Mouse (Mus musculus): Measurements from ENCODE around the gene Ccnc.

DNA sequence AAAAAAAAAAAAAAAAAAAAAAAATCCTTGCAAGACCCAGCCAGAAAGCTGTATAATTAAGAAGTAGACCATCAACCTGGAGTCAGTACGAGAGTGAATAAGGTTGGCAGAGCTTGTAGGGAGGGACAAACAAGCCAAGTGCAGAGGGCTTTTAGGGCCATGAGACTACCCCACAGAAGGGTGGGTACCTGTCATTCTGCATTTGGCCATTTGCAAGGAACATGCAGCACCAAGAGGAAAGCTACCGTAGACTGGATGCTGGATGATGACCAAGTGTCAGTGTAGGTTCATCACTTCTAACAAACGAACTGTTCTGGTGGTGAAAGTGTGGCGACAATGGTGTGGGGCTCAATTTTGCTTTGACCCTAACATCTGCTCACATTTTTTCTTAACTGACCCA lies 62.3 kb downstream of the Ccnc start:
- no peak for TF ChIP-seq CTCF (IDR thresholded peaks at IDR 0.05; ENCODE audit: borderline replicate concordance, insufficient read depth, low read depth, low read length)
- no peak for TF ChIP-seq POLR2A (IDR thresholded peaks at IDR 0.05; ENCODE audit: borderline replicate concordance, insufficient read depth, low read length)
